Mouse (Mus musculus): ENCODE results near the gene Zfp536. TPM values are rescaled to one million over a fixed set of nuclear protein-coding genes. Genes with fewer than 3 reads are reported as not detected.

The Zfp536 gene
- polyA plus RNA-seq, 1 experiment from 2014 or later = 8.2 TPM

DNA sequence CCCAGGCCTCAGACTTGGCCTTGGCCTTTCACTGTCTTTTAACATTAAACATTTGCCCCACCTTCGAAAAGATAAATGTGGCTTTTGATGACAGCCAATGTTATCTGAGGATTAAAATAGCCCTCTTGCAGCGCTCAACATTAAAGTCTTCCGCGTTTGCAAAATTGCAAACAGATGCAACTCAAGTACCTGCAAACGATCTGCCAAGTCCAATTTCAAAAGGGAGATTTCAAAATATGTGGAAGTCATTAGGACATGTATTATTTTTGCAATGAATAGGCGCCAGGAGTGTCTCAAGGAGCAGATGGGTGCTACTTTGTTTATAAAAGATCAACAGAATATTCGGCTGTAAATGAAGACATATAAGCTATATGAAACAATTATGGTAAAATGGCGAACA is 30.1 kb downstream of the Zfp536 start:
- H3K36me3 ChIP-seq = no peaks in the 10 kb centered on the region
- no peak overlapping the region for H3K4me3 ChIP-seq
- 37% methylated on average over 8 of the region's 8 CpGs for WGBS
- no peaks in the 10 kb centered on the region for H3K9me3 ChIP-seq
- no peaks in the 10 kb centered on the region for H3K27me3 ChIP-seq
- no peak for ATAC-seq (ENCODE audit: insufficient number of reproducible peaks, low FRiP score, low TSS enrichment, low read depth)
- no peak overlapping the region for H3K9ac ChIP-seq
- no peak overlapping the region for H3K27ac ChIP-seq
- no peaks in the 10 kb centered on the region; the same call in 1 of the 2 replicates for H3K4me1 ChIP-seq
- no peak overlapping the region for H3K4me2 ChIP-seq

DNA sequence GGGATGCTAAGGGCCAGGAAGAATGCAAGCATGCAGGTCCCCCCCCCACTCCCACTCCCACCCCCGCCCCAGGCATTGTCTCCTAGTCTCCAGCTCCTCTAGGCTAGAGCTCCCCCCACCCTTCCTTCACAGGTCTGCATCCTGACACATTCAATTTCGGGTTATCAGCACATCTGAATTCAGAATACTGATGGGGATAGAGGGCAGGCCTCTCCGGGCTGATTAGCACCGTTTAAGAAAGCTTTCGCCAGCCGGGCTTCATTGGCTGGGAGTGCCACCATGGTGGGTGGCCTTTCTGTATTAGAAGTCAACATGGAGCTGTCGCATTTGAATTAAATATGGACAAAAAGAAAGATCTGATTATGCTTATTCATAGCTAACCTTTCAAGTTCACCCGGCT is 36.2 kb downstream of the Zfp536 start:
- Histone ChIP-seq H3K4me2 (no peak overlapping the region), H3K27ac (no peak overlapping the region), H3K4me3 (no peak overlapping the region), H3K4me1 (no peaks in the 10 kb centered on the region), H3K9me3 (no peaks in the 10 kb centered on the region), H3K9ac (no peak overlapping the region), H3K27me3 (no peaks in the 10 kb centered on the region), H3K36me3 (no peaks in the 10 kb centered on the region)
- no peak for ATAC-seq (ENCODE audit: insufficient number of reproducible peaks, low FRiP score, low TSS enrichment, low read depth)
- 51% methylated on average over 8 of the region's 8 CpGs for WGBS

DNA sequence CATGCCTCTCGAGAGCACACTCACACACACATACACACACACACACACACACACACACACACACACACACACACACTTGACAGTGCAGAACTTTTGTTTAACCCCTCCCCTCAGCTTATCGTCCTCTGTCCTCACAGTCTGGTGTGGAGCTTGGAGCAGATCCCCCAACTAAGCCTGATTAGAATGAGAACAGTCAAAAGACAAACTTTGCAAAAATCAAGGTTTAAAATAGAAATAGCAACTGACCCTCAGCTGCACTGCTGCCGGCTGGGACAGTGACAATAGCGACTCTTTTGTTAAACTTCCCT is 37.1 kb downstream of the Zfp536 start:
- Histone ChIP-seq H3K9me3 (no peaks in the 10 kb centered on the region), H3K4me3 (no peak overlapping the region), H3K4me2 (no peak overlapping the region), H3K27ac (no peak overlapping the region), H3K9ac (no peak overlapping the region), H3K36me3 (no peaks in the 10 kb centered on the region), H3K4me1 (no peaks in the 10 kb centered on the region), H3K27me3 (no peaks in the 10 kb centered on the region)
- 42% methylated on average over 4 of the region's 4 CpGs for WGBS
- ATAC-seq (ENCODE audit: insufficient number of reproducible peaks, low FRiP score, low TSS enrichment, low read depth) = no peak

DNA sequence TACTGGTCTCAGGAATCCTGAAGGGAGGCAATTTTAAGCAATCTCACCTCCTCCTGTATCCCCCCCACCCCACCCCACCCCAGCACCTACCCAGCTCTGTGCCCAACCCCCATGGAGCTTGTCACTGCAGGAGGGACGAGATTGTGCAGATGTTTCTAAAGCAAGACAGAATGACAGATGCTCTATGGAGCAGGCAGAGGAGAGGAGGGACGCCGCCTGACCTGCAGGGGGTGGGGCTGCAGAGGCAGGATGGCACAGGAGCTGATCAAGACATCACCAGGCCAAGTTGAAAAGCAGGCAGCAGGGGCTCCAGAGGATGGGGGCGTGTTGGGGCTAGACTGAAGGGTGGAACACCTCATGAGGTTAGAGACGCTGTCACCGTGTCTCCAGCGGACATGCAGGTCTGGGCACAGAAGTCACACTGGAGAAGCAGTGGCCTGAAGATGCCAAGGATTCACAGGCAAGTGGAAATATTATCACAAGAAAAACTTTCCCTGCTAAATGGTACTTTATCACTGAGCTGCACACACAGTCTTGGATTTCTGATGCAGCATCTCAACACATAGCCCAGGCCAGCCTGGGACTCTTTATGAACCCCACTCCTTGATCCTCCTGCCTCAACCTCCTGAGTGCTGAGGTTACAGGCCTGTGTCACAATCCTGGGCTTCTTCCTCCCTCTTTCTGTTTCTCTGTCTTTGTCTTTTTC is 37.6 kb downstream of the Zfp536 start:
- no peak overlapping the region for H3K27ac ChIP-seq
- no peak for ATAC-seq (ENCODE audit: insufficient number of reproducible peaks, low FRiP score, low TSS enrichment, low read depth)
- H3K36me3 ChIP-seq = no peaks in the 10 kb centered on the region
- no peak overlapping the region for H3K4me2 ChIP-seq
- WGBS = 45% methylated on average over 7 of the region's 7 CpGs
- H3K9ac ChIP-seq = no peak overlapping the region
- no peaks in the 10 kb centered on the region for H3K4me1 ChIP-seq
- H3K9me3 ChIP-seq = no peaks in the 10 kb centered on the region
- no peaks in the 10 kb centered on the region for H3K27me3 ChIP-seq
- H3K4me3 ChIP-seq = no peak overlapping the region

DNA sequence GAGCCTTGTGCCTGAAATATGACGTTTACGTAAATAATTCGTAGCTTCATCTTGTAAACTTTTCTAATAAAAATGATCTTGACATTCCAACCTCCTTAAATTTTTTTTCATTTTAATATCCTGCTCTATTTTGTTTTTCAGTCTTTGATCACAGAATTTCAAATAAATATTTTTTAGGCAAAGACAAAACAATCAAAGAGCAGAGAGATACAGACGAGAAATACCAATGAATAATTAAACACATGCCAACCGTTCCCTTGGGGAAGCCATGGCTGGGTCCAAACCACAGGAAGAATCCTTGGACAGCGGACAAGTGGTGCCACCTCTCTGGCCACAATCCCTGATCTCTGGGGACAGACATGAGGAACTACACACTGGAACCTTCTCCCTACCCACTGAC is 38.3 kb downstream of the Zfp536 start:
- no peaks in the 10 kb centered on the region for H3K36me3 ChIP-seq
- no peaks in the 10 kb centered on the region for H3K4me1 ChIP-seq
- ATAC-seq (ENCODE audit: insufficient number of reproducible peaks, low FRiP score, low TSS enrichment, low read depth) = no peak
- no peak overlapping the region for H3K4me2 ChIP-seq
- H3K9ac ChIP-seq = no peak overlapping the region
- 62% methylated on average over 6 of the region's 6 CpGs for WGBS
- no peak overlapping the region for H3K27ac ChIP-seq
- H3K4me3 ChIP-seq = no peak overlapping the region
- no peaks in the 10 kb centered on the region for H3K27me3 ChIP-seq
- no peaks in the 10 kb centered on the region for H3K9me3 ChIP-seq

DNA sequence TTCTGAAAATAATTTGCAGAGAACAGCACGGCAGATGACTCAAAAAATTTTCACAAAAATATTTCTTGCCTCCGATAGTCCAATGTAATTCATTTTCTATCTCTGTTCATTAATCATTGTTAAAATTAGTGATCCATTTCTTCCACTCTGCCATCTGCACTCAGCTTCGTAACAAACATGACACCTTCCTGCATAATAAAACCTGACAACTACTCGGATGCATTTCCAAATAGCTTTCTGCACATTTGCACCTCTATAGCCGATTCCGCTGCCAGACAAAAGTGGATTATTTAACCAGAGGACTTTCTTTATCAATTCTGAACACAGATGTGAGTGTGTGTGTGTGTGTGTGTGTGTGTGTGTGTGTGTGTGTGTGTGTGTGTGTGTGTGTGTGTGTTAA is 38.9 kb downstream of the Zfp536 start:
- Histone ChIP-seq H3K4me1 (no peaks in the 10 kb centered on the region), H3K27me3 (no peaks in the 10 kb centered on the region), H3K36me3 (no peaks in the 10 kb centered on the region), H3K4me2 (no peak overlapping the region), H3K9ac (no peak overlapping the region), H3K9me3 (no peaks in the 10 kb centered on the region), H3K27ac (no peak overlapping the region), H3K4me3 (no peak overlapping the region)
- no peak for ATAC-seq (ENCODE audit: insufficient number of reproducible peaks, low FRiP score, low TSS enrichment, low read depth)
- 68% methylated on average over 6 of the region's 6 CpGs for WGBS

DNA sequence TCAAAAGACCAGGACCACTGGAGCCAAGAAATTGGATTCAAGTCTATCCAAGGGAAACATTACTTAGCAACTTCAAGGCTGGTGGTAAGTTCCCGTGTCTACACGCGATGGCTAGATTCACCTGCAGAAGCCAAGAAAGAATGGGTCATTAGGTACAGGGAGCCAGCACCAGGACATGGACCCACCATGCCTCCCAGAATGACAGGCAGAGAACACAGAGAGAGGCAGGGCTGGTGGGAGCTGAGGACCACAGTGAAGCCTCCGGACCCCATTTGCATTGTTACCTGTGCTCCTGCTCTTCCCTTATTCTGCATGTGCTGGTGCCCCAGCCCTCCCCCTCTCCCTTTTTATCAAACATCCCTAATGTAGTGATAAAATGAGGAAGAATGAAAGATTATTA is 39.4 kb downstream of the Zfp536 start:
- Histone ChIP-seq H3K4me1 (no peaks in the 10 kb centered on the region), H3K4me2 (no peak overlapping the region), H3K4me3 (no peak overlapping the region), H3K36me3 (no peaks in the 10 kb centered on the region), H3K9ac (no peak overlapping the region), H3K27ac (no peak overlapping the region), H3K27me3 (no peaks in the 10 kb centered on the region), H3K9me3 (no peaks in the 10 kb centered on the region)
- no peak for ATAC-seq (ENCODE audit: insufficient number of reproducible peaks, low FRiP score, low TSS enrichment, low read depth)
- 90% methylated on average over 4 of the region's 4 CpGs for WGBS

DNA sequence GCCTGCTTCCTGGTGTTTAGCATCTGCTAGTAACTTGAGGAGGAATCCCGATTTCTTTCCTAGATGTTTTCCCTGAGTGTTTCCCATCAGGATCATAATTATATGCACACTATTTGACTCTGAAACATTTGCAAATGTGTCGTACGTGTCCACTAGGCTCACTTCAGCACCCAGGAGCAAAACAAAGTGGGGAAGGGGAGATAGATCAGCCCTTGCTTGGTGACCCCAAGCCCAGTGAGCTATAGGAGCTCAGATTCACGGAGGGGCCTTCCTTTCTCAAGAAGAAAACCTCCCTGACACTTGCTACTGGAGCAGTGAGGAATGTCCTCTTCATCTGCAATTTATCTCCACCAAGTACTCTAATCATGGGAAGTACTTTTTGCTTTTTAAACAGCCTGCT is 40.7 kb downstream of the Zfp536 start:
- Histone ChIP-seq H3K4me2 (no peak overlapping the region), H3K9me3 (no peaks in the 10 kb centered on the region), H3K4me1 (no peaks in the 10 kb centered on the region), H3K9ac (no peak overlapping the region), H3K27me3 (no peaks in the 10 kb centered on the region), H3K4me3 (no peak overlapping the region), H3K36me3 (no peaks in the 10 kb centered on the region), H3K27ac (no peak overlapping the region)
- 51% methylated on average over 4 of the region's 4 CpGs for WGBS
- ATAC-seq (ENCODE audit: insufficient number of reproducible peaks, low FRiP score, low TSS enrichment, low read depth) = no peak

DNA sequence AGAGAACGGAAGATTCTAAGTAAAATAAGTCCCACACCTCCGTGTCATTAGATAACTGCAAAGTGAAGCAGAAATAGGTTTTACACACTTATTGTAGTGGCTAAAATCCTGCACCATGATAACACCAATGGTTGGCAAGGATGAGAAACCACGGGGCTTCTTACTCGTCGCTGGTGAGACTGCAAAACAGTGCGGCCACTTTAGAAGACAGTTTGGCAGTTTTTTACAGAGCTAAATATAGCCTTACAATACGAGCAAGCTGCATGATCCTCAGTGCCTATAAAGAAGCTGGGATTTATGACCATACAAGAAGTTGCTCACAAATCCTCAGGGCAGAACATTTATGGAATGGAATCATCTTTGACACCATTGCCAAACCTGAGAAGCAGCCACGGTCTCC is 45.7 kb downstream of the Zfp536 start:
- no peaks in the 10 kb centered on the region for H3K4me1 ChIP-seq
- H3K27ac ChIP-seq = no peak overlapping the region
- WGBS = 61% methylated on average over 8 of the region's 8 CpGs
- H3K9me3 ChIP-seq = no peaks in the 10 kb centered on the region
- H3K9ac ChIP-seq = no peak overlapping the region
- H3K4me2 ChIP-seq = no peak overlapping the region
- ATAC-seq (ENCODE audit: insufficient number of reproducible peaks, low FRiP score, low TSS enrichment, low read depth) = no peak
- no peaks in the 10 kb centered on the region for H3K36me3 ChIP-seq
- no peaks in the 10 kb centered on the region for H3K27me3 ChIP-seq
- H3K4me3 ChIP-seq = no peak overlapping the region

DNA sequence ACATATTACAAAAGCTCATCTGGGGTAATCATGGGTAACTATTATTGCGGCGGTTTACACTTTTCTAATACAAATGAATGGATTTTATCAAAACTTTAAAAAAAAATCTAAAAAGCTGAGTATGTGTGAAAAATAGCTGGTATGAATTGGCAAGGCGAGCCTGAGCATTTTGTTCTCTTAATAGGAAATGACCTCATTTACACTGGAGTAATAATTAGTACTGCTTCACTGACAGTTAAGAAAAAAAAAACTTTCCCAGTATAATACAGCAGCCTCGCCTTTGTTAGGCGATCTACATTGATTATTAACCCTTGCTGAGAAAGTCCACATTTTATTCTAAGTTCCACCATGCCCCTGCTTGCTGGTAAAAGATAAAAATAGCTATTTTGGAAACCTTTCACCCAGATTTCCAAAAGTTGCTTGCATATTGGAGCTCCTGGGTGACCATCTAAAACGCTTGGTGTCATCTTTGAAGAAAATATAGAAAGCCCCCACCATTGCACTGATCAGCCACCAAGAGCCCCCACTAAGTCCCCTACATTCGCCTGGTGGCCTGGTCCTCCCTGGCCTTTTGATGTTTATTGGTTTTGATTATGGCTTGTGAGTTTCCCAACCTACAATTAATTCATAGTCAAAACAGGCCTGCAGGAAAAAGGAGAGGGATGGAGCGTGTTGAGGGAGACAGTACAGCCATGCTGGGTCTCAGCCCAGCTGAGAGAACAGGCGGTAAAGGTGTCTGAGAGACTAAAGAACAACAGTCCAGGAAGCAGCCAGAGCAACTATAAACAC is 49.2 kb downstream of the Zfp536 start:
- no peaks in the 10 kb centered on the region for H3K4me1 ChIP-seq
- H3K9ac ChIP-seq = no peak overlapping the region
- no peaks in the 10 kb centered on the region for H3K9me3 ChIP-seq
- H3K36me3 ChIP-seq = no peaks in the 10 kb centered on the region
- no peak overlapping the region for H3K27ac ChIP-seq
- no peak overlapping the region for H3K4me2 ChIP-seq
- 55% methylated on average over 9 of the region's 9 CpGs for WGBS
- ATAC-seq (ENCODE audit: insufficient number of reproducible peaks, low FRiP score, low TSS enrichment, low read depth) = no peak
- no peaks in the 10 kb centered on the region for H3K27me3 ChIP-seq
- H3K4me3 ChIP-seq = no peak overlapping the region

DNA sequence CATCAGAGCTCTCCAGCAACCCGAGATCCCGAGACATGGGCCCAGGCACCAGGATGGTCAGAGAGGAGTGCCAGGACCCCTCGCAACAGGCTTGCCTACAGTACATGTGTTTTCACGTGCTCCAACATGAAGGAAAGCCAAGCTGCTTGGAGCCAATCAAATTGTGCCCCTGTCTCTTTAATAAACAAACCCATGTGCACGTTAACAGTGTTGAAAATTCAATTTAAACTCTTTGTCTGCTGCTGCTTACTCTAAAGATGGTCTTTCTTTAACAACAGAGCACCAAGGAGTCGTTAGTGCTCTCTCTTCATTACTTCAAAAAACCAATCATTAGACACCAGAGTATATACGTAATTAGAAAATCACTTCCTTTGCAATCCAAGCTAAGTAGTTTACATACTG is 50.2 kb downstream of the Zfp536 start:
- Histone ChIP-seq H3K4me2 (no peak overlapping the region), H3K27ac (no peak overlapping the region), H3K9ac (no peak overlapping the region), H3K9me3 (no peaks in the 10 kb centered on the region), H3K4me1 (peaks cover 4% of the 10 kb centered on the region; the same call in 1 of the 2 replicates), H3K27me3 (no peaks in the 10 kb centered on the region), H3K4me3 (no peak overlapping the region), H3K36me3 (no peaks in the 10 kb centered on the region)
- ATAC-seq (ENCODE audit: insufficient number of reproducible peaks, low FRiP score, low TSS enrichment, low read depth) = no peak
- 49% methylated on average over 7 of the region's 7 CpGs for WGBS

DNA sequence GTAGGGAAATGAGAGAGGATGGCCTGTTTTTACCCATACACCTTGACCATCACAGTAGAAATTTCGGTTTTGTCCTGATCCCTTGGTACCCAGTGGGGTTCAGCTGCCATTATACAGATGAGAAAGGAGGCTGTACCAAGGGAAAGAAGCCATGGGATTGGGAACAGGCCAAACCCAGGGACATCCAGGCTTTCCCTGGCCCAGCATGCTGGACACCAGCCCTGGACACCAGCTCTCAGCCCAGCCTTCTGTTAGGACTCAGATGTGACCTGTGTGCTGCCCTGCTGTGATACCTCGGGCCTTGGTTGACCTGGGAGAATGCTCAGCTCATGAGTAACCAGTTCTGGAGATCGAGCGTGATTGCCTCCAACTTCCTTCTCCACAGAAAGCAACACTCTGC is 51.8 kb downstream of the Zfp536 start:
- peaks cover 4% of the 10 kb centered on the region; the same call in 1 of the 2 replicates for H3K4me1 ChIP-seq
- no peak overlapping the region for H3K4me2 ChIP-seq
- H3K27ac ChIP-seq = no peak overlapping the region
- H3K9me3 ChIP-seq = no peaks in the 10 kb centered on the region
- no peak for ATAC-seq (ENCODE audit: insufficient number of reproducible peaks, low FRiP score, low TSS enrichment, low read depth)
- no peaks in the 10 kb centered on the region for H3K36me3 ChIP-seq
- 80% methylated on average over 4 of the region's 4 CpGs for WGBS
- H3K27me3 ChIP-seq = no peaks in the 10 kb centered on the region
- no peak overlapping the region for H3K9ac ChIP-seq
- H3K4me3 ChIP-seq = no peak overlapping the region

Measured in limb, embryonic 15.5 days (tissue).